Mouse (Mus musculus): ENCODE measurements at regions not wholly inside any gene's neighbourhood (a gene's known extent, or its start where the extent isn't known, plus 50 kb on each side); places are given as distances from the start of the nearest gene placed in this dataset.

GRCm38 (mm10) chr2:167745409-167745808 is 55.8 kb upstream of the Tmem189 start:
- Histone ChIP-seq H3K9me3 (ENCODE audit: control insufficient read depth, low read length) (no peaks in the 10 kb centered on the region), H3K4me3 (ENCODE audit: low read depth, low read length) (no peak overlapping the region), H3K36me3 (ENCODE audit: control insufficient read depth, insufficient read depth, low read length) (no peaks in the 10 kb centered on the region), H3K27me3 (ENCODE audit: control insufficient read depth, insufficient read depth, low read length) (no peaks in the 10 kb centered on the region), H3K27ac (replicated peaks; ENCODE audit: low read depth, low read length) (no peak overlapping the region), H3K4me1 (ENCODE audit: control insufficient read depth, insufficient read depth, low read length) (peaks cover 11% of the 10 kb centered on the region), H3K4me2 (ENCODE audit: low read depth, severe bottlenecking) (no peak overlapping the region), H3K9ac (ENCODE audit: low read length) (no peak overlapping the region)
- no peak for ATAC-seq (ENCODE audit: insufficient number of reproducible peaks, low FRiP score, low TSS enrichment, low read depth)
- WGBS = 66% methylated on average over 6 of the region's 6 CpGs
- DNase-seq (ENCODE audit: low spot score) = no peak

- 41% methylated on average over 1 of the region's 1 CpGs for WGBS
- H3K9me3 ChIP-seq (ENCODE audit: control insufficient read depth, low read length) = no peaks in the 10 kb centered on the region
- H3K27me3 ChIP-seq (ENCODE audit: control insufficient read depth, insufficient read depth, low read length) = no peaks in the 10 kb centered on the region
- H3K4me1 ChIP-seq (ENCODE audit: control insufficient read depth, insufficient read depth, low read length) = peaks cover 11% of the 10 kb centered on the region
- DNase-seq (ENCODE audit: low spot score) (no peak), ATAC-seq (ENCODE audit: insufficient number of reproducible peaks, low FRiP score, low TSS enrichment, low read depth) (no peak)
- H3K27ac ChIP-seq (replicated peaks; ENCODE audit: low read depth, low read length) = no peak overlapping the region
- H3K9ac ChIP-seq (ENCODE audit: low read length) = no peak overlapping the region
- no peak overlapping the region for H3K4me2 ChIP-seq (ENCODE audit: low read depth, severe bottlenecking)
- no peaks in the 10 kb centered on the region for H3K36me3 ChIP-seq (ENCODE audit: control insufficient read depth, insufficient read depth, low read length)
- no peak overlapping the region for H3K4me3 ChIP-seq (ENCODE audit: low read depth, low read length)
These were observed 54.5 kb upstream of the Tmem189 start for GRCm38 (mm10) chr2:167744080-167744479.

- WGBS = 82% methylated on average over 6 of the region's 6 CpGs
- no peak overlapping the region for H3K4me3 ChIP-seq (ENCODE audit: low read depth, low read length)
- peaks cover 14% of the 10 kb centered on the region for H3K4me1 ChIP-seq (ENCODE audit: control insufficient read depth, insufficient read depth, low read length)
- no peaks in the 10 kb centered on the region for H3K27me3 ChIP-seq (ENCODE audit: control insufficient read depth, insufficient read depth, low read length)
- no peaks in the 10 kb centered on the region for H3K9me3 ChIP-seq (ENCODE audit: control insufficient read depth, low read length)
- DNase-seq (ENCODE audit: low spot score) (no peak), ATAC-seq (ENCODE audit: insufficient number of reproducible peaks, low FRiP score, low TSS enrichment, low read depth) (no peak)
- no peak overlapping the region for H3K27ac ChIP-seq (replicated peaks; ENCODE audit: low read depth, low read length)
- H3K36me3 ChIP-seq (ENCODE audit: control insufficient read depth, insufficient read depth, low read length) = no peaks in the 10 kb centered on the region
- H3K9ac ChIP-seq (ENCODE audit: low read length) = no peak overlapping the region
- H3K4me2 ChIP-seq (ENCODE audit: low read depth, severe bottlenecking) = no peak overlapping the region
These were observed 52.9 kb upstream of the Tmem189 start for GRCm38 (mm10) chr2:167742479-167742878.

- H3K27me3 ChIP-seq (ENCODE audit: control insufficient read depth, insufficient read depth, low read length) = no peaks in the 10 kb centered on the region
- no peak overlapping the region for H3K27ac ChIP-seq (replicated peaks; ENCODE audit: low read depth, low read length)
- no peak overlapping the region for H3K4me2 ChIP-seq (ENCODE audit: low read depth, severe bottlenecking)
- DNase-seq (ENCODE audit: low spot score) (no peak), ATAC-seq (ENCODE audit: insufficient number of reproducible peaks, low FRiP score, low TSS enrichment, low read depth) (no peak)
- H3K4me1 ChIP-seq (ENCODE audit: control insufficient read depth, insufficient read depth, low read length) = peaks cover 11% of the 10 kb centered on the region
- H3K9ac ChIP-seq (ENCODE audit: low read length) = no peak overlapping the region
- H3K36me3 ChIP-seq (ENCODE audit: control insufficient read depth, insufficient read depth, low read length) = no peaks in the 10 kb centered on the region
- no peaks in the 10 kb centered on the region for H3K9me3 ChIP-seq (ENCODE audit: control insufficient read depth, low read length)
- 67% methylated on average over 6 of the region's 6 CpGs for WGBS
- no peak overlapping the region for H3K4me3 ChIP-seq (ENCODE audit: low read depth, low read length)
These were observed 51.0 kb upstream of the Tmem189 start for GRCm38 (mm10) chr2:167740516-167741189.
